Mouse (Mus musculus): ENCODE measurements at regions not wholly inside any gene's neighbourhood (a gene's known extent, or its start where the extent isn't known, plus 50 kb on each side); places are given as distances from the start of the nearest gene placed in this dataset.
A peak's percentile ranks its signal among the peaks of the same experiment; 100 is the strongest.

DNA sequence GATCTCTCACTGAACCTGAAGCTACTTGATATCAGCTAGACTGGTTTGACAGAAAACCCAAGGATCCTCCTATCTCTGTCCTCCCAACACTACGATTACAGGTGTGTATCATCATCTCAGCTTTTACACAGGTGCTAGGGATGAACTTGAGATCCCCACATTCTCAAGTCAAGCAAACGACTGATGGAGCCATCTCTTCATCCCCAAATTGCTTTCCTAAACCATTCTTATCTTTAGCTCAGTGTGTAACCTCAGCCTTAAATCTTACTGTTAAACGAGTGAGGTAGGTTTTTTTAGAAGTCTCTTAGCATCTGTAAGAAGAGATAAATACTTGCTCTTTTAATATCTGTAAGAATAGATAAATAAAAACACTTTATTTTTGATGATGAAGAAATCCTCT is 242.2 kb upstream of the Zfp960 start:
- no peak overlapping the region for H3K9ac ChIP-seq (ENCODE audit: insufficient read depth, low read depth, low read length, poor library complexity, severe bottlenecking)
- H3K4me1 ChIP-seq (ENCODE audit: control insufficient read depth in 2 of 2, insufficient read depth in 2 of 2, low read length in 2 of 2, poor library complexity in 1 of 2): peaks cover 0 to 1% of the 10 kb centered on the region in 2 experiments; a peak in 1 of 4 replicates
- in situ Hi-C loops (cut with MboI; ENCODE audit: low sequenced_read_pairs in 2 of 2, unreplicated experiment in 2 of 2): no loop called here
- no peak overlapping the region for H3K27ac ChIP-seq (ENCODE audit: insufficient read depth, low read depth, low read length, poor library complexity, severe bottlenecking)
- no peaks in the 10 kb centered on the region for H3K9me3 ChIP-seq (ENCODE audit: control insufficient read depth, insufficient read depth, low read depth, low read length)
- no peak for TF ChIP-seq HCFC1 (IDR thresholded peaks at IDR 0.05; ENCODE audit: borderline replicate concordance, insufficient read depth, low read length)
- TF ChIP-seq ZNF384 (IDR thresholded peaks at IDR 0.05; ENCODE audit: low read depth, low read length): no peak
- DNase-seq (ENCODE audit: low read depth, low spot score): no peak
- H3K36me3 ChIP-seq (ENCODE audit: control insufficient read depth, insufficient read depth, low read length, poor library complexity, severe bottlenecking): no peaks in the 10 kb centered on the region
- no peak overlapping the region for H3K4me3 ChIP-seq (ENCODE audit: insufficient read depth in 1 of 2, low read depth in 1 of 2, low read length in 2 of 2, poor library complexity in 1 of 2, severe bottlenecking in 1 of 2)

DNA sequence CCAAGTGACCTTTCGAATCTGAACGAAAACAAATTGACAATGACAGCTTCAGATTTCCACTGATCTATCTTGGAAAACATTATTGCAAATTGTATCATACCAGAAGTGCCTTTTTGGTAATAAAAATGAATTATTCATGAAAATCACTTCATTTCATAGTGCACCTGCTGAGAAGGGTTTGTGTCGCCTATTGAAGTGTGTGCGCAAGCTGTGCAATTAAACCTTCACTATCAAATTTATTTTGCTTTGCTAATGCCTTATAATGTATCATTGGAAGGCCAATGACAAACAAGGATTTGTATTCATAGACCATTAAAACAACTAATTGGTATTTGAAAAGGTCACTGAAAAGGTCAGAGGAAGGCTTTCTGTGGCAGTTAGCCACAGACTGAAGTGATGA is 224.8 kb upstream of the Zfp960 start:
- DNase-seq (ENCODE audit: low read depth, low spot score): no peak
- no peak overlapping the region for H3K9ac ChIP-seq (ENCODE audit: insufficient read depth, low read depth, low read length, poor library complexity, severe bottlenecking)
- H3K4me1 ChIP-seq (ENCODE audit: control insufficient read depth in 2 of 2, insufficient read depth in 2 of 2, low read length in 2 of 2, poor library complexity in 1 of 2): no peaks in the 10 kb centered on the region
- no peaks in the 10 kb centered on the region for H3K9me3 ChIP-seq (ENCODE audit: control insufficient read depth, insufficient read depth, low read depth, low read length)
- H3K27ac ChIP-seq (ENCODE audit: insufficient read depth, low read depth, low read length, poor library complexity, severe bottlenecking): no peak overlapping the region
- in situ Hi-C loops (cut with MboI; ENCODE audit: low sequenced_read_pairs in 2 of 2, unreplicated experiment in 2 of 2): no loop called here
- H3K4me3 ChIP-seq (ENCODE audit: insufficient read depth in 1 of 2, low read depth in 1 of 2, low read length in 2 of 2, poor library complexity in 1 of 2, severe bottlenecking in 1 of 2): no peak overlapping the region
- H3K36me3 ChIP-seq (ENCODE audit: control insufficient read depth, insufficient read depth, low read length, poor library complexity, severe bottlenecking): no peaks in the 10 kb centered on the region
- TF ChIP-seq ZC3H11A (IDR thresholded peaks at IDR 0.05; ENCODE audit: borderline replicate concordance, low read depth, low read length) (no peak), MAFK (IDR thresholded peaks at IDR 0.05; ENCODE audit: insufficient read depth, low read depth, low read length) (no peak), CHD2 (IDR thresholded peaks at IDR 0.05; ENCODE audit: low read depth, low read length) (no peak)

DNA sequence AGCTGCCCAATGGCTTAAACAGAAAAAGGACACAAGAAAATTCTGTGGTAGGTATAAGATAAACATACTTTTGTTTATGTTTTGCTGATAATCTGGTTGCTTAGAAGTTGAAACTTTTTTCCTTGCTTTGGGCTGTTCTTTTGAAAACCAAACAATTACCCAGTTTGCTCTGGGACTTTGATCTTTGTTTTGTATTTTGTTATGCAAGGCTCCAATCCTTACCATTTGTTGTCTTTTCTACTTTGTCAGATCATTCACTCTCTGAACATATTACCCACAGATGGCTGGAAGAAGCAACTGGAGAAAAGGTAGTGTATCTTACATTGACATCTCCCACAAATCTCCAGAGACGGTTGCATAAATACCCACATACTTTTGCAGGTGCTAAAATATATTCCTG is 203.1 kb upstream of the Zfp960 start:
- no peaks in the 10 kb centered on the region for H3K4me1 ChIP-seq (ENCODE audit: control insufficient read depth in 2 of 2, insufficient read depth in 2 of 2, low read length in 2 of 2, poor library complexity in 1 of 2)
- H3K4me3 ChIP-seq (ENCODE audit: insufficient read depth in 1 of 2, low read depth in 1 of 2, low read length in 2 of 2, poor library complexity in 1 of 2, severe bottlenecking in 1 of 2): no peak overlapping the region
- in situ Hi-C loops (cut with MboI; ENCODE audit: low sequenced_read_pairs in 2 of 2, unreplicated experiment in 2 of 2): no loop called here
- TF ChIP-seq CHD2 (IDR thresholded peaks at IDR 0.05; ENCODE audit: low read depth, low read length) (no peak), MAFK (IDR thresholded peaks at IDR 0.05; ENCODE audit: insufficient read depth, low read depth, low read length) (no peak), HCFC1 (IDR thresholded peaks at IDR 0.05; ENCODE audit: borderline replicate concordance, insufficient read depth, low read length) (no peak), ZNF384 (IDR thresholded peaks at IDR 0.05; ENCODE audit: low read depth, low read length) (no peak), ZC3H11A (IDR thresholded peaks at IDR 0.05; ENCODE audit: borderline replicate concordance, low read depth, low read length) (no peak)
- DNase-seq (ENCODE audit: low read depth, low spot score): no peak
- H3K9ac ChIP-seq (ENCODE audit: insufficient read depth, low read depth, low read length, poor library complexity, severe bottlenecking): no peak overlapping the region
- H3K27ac ChIP-seq (ENCODE audit: insufficient read depth, low read depth, low read length, poor library complexity, severe bottlenecking): no peak overlapping the region
- no peaks in the 10 kb centered on the region for H3K36me3 ChIP-seq (ENCODE audit: control insufficient read depth, insufficient read depth, low read length, poor library complexity, severe bottlenecking)
- no peaks in the 10 kb centered on the region for H3K9me3 ChIP-seq (ENCODE audit: control insufficient read depth, insufficient read depth, low read depth, low read length)

DNA sequence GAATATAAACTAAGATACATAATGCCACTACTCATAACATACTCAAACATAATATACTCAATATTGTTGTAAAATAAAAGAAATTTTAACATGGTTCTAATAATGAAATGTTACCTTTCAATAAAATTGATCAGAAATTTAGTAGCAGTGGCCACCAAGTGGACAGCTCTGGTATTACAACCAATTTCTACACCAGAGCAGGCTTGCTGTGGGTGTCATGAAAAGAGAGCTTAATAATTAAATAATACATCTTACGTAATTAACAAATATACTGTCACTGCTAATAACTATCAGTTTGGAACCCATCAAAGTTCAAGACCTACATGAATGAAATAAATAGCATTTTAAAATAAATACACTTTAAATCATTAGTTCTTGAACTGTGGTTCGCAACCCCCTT is 163.1 kb upstream of the Zfp960 start:
- no peaks in the 10 kb centered on the region for H3K9me3 ChIP-seq (ENCODE audit: control insufficient read depth, insufficient read depth, low read depth, low read length)
- no peaks in the 10 kb centered on the region for H3K36me3 ChIP-seq (ENCODE audit: control insufficient read depth, insufficient read depth, low read length, poor library complexity, severe bottlenecking)
- in situ Hi-C loops (cut with MboI; ENCODE audit: low sequenced_read_pairs in 2 of 2, unreplicated experiment in 2 of 2): no loop called here
- no peak overlapping the region for H3K27ac ChIP-seq (ENCODE audit: insufficient read depth, low read depth, low read length, poor library complexity, severe bottlenecking)
- TF ChIP-seq ZC3H11A (IDR thresholded peaks at IDR 0.05; ENCODE audit: borderline replicate concordance, low read depth, low read length) (peak; percentile 45; the same call in 1 of the 2 replicates), CHD2 (IDR thresholded peaks at IDR 0.05; ENCODE audit: low read depth, low read length) (no peak)
- H3K4me1 ChIP-seq (ENCODE audit: control insufficient read depth in 2 of 2, insufficient read depth in 2 of 2, low read length in 2 of 2, poor library complexity in 1 of 2): no peaks in the 10 kb centered on the region
- no peak overlapping the region for H3K4me3 ChIP-seq (ENCODE audit: insufficient read depth in 1 of 2, low read depth in 1 of 2, low read length in 2 of 2, poor library complexity in 1 of 2, severe bottlenecking in 1 of 2)
- peak; percentile 35 for DNase-seq (ENCODE audit: low read depth, low spot score)
- no peak overlapping the region for H3K9ac ChIP-seq (ENCODE audit: insufficient read depth, low read depth, low read length, poor library complexity, severe bottlenecking)

DNA sequence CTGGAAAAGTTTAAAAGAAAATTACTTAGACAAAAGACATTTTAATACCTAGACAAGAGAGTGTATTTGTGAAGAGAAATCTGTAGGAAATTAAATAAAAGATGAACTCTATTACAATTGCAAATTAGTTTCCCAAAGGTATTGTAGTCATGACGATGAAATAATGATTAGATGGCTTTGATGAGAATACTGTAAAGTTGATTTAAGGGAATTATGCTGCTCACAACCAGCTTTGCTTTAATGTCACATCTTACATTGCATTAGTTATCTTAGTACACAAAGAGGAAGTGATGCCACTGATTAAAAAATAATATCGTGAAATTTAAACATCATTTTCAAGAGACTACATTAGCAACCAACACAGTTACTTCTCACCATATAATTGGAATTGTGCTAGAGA is 145.7 kb upstream of the Zfp960 start:
- Histone ChIP-seq H3K9me3 (ENCODE audit: control insufficient read depth, insufficient read depth, low read depth, low read length) (no peaks in the 10 kb centered on the region), H3K9ac (ENCODE audit: insufficient read depth, low read depth, low read length, poor library complexity, severe bottlenecking) (no peak overlapping the region), H3K4me1 (ENCODE audit: control insufficient read depth in 2 of 2, insufficient read depth in 2 of 2, low read length in 2 of 2, poor library complexity in 1 of 2) (no peaks in the 10 kb centered on the region), H3K27ac (ENCODE audit: insufficient read depth, low read depth, low read length, poor library complexity, severe bottlenecking) (no peak overlapping the region), H3K4me3 (ENCODE audit: insufficient read depth in 1 of 2, low read depth in 1 of 2, low read length in 2 of 2, poor library complexity in 1 of 2, severe bottlenecking in 1 of 2) (no peak overlapping the region), H3K36me3 (ENCODE audit: control insufficient read depth, insufficient read depth, low read length, poor library complexity, severe bottlenecking) (no peaks in the 10 kb centered on the region)
- in situ Hi-C loops (cut with MboI; ENCODE audit: low sequenced_read_pairs in 2 of 2, unreplicated experiment in 2 of 2): no loop called here
- TF ChIP-seq ZNF384 (IDR thresholded peaks at IDR 0.05; ENCODE audit: low read depth, low read length): no peak
- TF ChIP-seq MAFK (IDR thresholded peaks at IDR 0.05; ENCODE audit: insufficient read depth, low read depth, low read length): no peak
- TF ChIP-seq ZC3H11A (IDR thresholded peaks at IDR 0.05; ENCODE audit: borderline replicate concordance, low read depth, low read length): no peak
- TF ChIP-seq HCFC1 (IDR thresholded peaks at IDR 0.05; ENCODE audit: borderline replicate concordance, insufficient read depth, low read length): no peak
- TF ChIP-seq CHD2 (IDR thresholded peaks at IDR 0.05; ENCODE audit: low read depth, low read length): no peak
- no peak for DNase-seq (ENCODE audit: low read depth, low spot score)

All from ES-E14 (cell line).